Mouse (Mus musculus) heart, adult 11 months (tissue): ENCODE data around the gene Ctdnep1.

Experiments
- DNase-seq: peaks from one replicate; pipeline ENCODE4 v3.0.0; 2022

The Ctdnep1 gene

GRCm38 (mm10) chr11:70013408-70013807, 32.5 kb downstream of the Ctdnep1 start:
- peak; percentile 94 for DNase-seq

- peak; percentile 90 for DNase-seq
These were observed 33.1 kb downstream of the Ctdnep1 start for GRCm38 (mm10) chr11:70014051-70014450.

DNA sequence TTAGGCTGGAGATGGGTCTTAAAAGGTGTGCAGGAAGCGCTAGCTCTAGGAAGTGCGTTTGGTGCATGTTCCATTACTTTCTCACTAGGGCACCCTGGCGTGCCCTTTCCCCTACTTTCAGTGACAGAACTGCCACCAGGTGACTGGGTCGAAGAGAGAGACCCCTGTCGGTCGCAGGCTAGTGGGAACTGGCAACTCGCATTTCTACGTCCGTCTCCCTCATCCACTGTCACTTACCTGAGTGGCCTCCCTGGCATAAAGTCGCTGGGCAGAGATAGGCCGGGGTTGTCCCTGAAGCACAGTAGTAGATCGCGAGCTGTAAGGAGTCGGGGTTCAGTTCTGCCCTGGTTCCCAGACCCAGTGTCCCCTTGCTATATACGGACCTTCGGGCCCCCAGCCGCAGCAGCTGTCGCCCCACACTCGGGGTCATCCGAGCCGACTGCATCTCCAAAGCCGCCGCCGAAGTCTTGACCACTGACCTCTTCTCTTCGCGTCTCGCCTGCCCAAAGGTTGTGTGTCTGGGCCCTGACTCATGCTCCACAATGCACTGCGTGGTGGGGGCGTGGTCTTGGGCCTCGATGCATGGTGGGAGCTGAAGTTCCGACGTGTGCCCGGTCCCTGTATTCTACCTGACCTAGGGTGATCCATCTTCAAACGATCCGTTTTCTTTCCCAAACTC, 34.1 kb downstream of the Ctdnep1 start, which contains the start of gene Acadvl:
Gene Acadvl, minus strand, starts transcription at position 532 of the 679 bp plus-strand sequence.
- DNase-seq, result peak; percentile 99

DNA sequence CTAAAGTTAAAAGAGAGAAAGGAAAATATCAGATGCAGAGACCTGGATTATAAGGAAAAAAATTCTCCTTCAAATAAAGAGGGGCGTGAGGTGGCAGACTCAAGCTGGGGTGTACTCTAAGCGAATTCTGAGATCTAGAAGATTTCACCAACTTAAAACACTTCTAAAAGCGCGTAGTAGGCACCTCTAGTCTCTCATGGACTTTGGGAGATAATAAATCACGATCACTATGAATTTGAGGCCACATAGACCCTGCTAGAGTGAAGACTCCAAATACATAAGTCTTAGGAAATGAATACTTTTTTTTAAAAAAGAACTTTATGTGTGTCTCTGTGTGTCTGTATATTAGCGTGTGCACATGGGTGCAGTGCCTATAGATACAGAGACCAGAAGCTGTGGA, 34.7 kb downstream of the Ctdnep1 start:
- no peak for DNase-seq

DNA sequence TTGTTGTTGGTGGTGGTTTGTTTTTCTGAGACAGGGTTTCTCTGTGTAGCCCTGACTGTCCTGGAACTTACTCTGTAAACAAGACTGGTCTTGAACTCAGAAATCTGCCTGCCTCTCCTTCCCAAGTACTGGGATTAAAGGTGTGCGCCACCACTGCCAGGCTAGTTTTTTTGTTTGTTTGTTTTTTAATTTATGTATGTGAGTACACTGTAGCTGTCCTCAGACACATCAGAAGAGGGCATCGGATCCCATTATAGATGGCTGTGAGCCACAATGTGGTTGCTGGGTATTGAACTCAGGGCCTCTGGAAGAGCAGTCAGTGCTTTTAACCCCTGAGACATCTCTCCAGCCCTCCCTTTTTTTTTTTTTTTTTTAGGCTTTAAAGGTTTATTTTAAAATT, 35.2 kb downstream of the Ctdnep1 start:
- peak; percentile 83 for DNase-seq

DNA sequence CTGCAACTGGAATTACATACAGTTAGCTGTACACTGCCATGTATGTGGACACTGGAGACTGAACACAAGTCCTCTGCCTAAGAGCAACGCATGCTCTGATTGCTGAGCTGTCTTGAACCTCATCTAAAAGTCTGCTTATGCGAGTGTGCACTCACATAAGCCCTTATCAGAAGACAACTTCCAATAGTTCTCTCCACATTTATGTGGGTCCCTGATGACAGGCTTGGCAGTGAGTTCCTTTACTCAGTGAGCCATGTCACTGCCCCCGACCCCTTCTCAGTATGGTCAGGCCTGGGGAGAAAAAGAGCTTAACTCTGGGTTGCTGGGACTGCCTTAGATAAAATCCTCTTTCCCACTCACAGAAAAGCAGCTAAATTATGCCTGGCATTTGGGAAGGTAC, 35.7 kb downstream of the Ctdnep1 start, which contains the start of gene Dlg4:
Gene Dlg4, plus strand, starts transcription at position 274 of the 400 bp plus-strand sequence.
- peak; percentile 79 for DNase-seq

- peak; percentile 92 for DNase-seq
These were observed 36.3 kb downstream of the Ctdnep1 start for GRCm38 (mm10) chr11:70017199-70017767.

DNA sequence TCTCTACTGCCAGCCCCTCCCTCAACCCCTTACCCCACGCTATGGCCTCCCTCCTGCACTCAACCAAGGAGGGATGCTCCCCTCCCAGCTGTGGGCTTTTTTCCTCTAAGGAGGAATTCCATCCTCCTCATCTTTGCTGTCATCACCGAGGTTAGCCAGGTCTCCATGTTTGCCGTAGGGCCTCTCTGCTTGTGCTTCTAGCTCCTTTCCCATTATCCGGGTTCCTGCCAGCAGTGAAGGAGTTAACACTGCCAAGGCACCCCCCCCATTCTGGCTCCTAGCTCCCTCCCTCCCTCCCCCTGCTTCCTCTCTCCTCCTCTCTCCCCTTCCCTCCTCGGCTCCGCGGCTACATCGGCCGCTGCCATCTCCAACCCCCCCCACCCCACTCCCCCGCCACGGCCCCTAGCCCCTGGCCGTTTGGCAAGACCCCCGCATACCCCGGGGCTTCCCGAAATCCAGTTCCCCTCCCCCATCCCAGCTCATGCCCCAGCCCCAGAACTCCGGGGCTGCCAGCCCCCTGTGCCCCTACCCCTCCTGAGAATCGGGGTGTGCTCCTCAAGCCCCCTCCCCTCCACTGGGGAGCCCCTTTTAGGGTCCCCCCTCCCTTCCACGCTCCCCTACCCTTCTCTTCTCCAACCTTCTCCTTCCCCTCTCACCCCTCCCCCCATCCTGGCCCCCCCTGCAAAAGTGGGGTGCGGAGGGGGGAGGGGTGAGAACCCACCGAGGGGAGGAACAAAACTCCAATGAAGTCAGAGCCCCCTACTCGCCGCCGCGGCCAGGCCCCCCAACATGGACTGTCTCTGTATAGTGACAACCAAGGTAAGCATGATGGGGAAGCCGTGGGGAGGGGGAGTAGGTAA, 37.4 kb downstream of the Ctdnep1 start:
- DNase-seq, result peak; percentile 96

DNA sequence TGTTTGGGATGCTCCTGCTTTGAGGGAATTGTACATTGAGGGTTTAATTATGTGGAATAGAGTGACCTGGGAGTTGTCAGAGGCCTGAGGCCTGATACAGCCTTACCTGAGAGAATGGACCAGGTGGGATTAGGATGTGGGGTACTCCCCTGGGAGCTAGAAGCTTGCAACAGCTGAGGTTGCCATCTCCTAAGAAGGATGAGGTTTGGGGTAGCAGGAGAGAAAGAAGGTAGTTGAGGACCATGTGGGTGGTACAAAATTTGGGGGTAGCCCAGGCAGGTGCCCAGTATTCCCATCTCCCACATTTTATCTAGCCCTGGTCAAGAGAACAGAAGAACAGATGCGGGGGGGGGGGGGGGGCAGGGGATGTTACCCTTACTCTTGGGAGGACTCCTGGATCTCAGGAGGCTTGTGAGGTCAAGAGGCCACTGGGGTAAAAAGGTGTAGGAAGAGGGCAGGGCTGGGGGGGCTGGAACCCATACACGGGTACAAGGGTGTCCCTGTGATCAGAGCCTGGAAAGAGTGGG, 38.6 kb downstream of the Ctdnep1 start:
- peak; percentile 95 for DNase-seq

DNA sequence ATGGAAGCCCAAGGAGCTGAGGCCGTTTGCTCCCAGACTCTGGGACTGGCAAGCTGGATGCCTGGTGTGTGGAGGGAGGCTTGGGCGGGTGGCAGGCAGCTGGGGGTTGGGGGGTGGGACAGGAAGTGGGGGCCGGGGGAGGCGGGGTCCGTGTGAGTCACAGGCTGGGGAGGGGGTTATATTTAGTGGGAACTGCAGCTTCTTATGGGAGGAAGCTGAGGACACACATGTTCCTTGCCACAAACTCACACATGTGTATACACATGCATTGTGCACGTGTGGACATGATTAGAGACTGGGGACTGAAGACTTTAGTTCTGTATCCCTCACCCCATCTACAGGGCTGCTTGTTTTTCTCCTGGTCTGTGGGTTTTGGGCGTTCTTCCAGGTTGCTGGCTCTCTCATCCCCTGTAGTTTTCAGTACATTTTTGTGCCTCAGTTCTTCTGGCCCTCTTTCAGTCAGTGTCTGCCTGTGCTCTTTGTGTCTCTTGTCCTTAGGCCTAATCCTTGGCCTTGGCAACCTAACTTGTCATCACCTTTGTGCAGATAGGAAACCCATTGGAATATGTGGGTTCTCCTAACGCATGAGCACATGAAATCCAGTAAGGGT, 39.2 kb downstream of the Ctdnep1 start:
- DNase-seq, result peak; percentile 94

GRCm38 (mm10) chr11:70020731-70021263, 39.8 kb downstream of the Ctdnep1 start:
- peak; percentile 98 for DNase-seq

DNA sequence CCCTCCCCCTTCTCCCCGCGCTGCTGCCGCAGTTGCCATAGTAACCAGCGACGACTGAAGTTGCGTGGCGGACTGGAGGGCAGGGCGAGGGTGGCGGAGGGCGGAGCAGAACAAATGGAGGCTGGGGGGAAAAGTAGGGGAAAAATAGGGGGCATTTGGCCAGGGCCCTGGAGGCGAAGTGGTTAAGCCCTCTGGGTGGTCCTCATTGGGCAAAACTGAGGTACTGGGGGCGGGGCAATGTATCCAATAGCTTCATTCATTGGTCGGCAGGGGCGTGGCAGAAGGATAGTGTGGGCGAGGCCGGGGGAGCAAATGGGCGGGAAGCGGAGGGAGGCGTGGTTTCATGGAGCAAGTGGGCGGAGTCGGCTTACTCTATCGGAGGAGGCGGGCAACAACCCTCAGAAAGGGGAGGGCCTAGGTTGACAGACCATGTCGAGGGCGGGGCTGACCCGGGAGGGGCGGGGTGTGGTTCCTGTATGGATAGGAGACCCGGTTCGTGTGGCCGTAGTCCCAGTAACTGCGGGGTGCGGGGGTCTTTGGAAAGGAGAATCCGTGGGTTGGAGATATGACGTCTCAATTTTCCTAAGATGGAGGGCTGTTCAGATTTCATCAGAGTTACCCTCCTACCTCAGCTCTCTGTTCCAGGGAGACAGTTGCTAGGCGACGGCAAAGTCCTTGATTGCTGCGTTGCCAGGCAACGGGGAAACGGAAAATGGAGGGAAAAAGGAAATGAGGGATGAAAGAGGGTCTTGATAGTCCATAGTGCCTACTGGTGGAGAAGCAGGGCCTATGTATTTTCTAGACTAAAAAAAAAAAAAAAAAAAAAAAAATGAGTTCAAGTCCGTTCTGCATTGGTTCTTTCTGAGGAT, 40.5 kb downstream of the Ctdnep1 start:
- peak; percentile 99 for DNase-seq

DNA sequence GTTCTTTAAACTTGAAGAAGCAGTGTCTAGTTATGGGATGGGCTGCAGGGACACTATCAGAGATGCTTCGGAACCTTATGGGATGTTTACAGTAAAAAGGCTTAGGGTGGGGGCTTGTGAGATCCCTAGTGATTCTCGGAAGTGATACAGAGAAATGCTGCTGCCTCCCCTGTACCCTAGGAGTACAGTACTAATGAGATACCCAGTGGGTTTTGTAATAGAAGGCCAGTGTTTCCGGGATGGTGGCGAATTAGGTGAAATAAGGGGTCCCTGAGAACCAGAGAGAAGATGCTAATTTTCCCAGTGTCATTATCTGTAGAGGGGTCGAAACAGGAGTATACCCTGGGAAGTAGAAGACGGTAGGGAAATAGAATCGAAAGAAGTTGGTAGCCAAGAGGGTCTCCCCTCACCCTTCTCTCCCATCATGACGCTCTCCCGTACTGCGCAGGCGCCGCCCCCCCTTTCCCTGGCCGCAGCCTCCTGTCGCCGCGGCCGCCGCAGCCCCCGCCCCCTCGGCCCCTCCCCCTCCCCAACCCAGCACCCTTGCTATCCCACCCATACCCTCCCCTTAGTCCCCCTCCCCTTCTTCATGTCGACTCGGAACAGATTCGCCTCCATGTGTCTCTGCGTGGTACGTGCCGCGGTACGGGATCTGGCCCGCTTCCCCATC, 42.7 kb downstream of the Ctdnep1 start:
- DNase-seq, result peak; percentile 86

DNA sequence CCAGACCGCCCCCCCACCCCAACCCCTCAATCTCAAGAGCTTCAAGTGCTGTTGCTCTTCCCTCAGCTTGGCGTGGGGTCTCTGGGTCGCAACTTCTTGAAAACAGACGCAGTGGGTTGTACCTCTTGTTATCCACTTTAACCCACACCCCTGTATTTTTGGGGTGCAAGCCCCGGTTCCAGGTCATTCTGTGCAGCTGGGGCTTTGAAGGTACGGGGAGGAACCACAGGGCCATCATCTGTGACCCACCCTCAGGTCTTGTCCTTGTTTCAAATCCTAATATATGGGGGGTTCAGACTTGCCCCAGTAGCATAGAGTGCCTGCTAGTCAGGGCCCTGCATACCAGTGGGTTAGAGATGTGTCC, 43.2 kb downstream of the Ctdnep1 start:
- DNase-seq, result peak; percentile 91

DNA sequence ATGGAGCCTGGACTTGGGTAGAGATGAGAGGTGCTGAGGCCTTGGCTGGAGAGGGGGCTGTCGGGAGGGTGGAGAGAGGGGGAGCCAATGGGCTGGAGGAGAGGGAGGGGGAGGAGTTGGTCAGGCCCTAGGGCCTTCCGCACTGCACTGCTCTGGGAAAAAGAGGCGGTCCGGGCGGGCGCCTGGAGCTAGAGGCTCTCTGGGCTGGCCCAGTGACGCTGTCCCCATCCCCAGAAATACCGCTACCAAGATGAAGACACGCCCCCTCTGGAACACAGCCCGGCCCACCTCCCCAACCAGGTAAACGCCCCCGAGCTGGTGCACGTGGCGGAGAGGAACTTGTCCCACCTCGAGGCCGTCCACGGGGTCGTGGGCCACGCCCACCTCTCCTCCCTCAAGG, 45.7 kb downstream of the Ctdnep1 start:
- peak; percentile 98 for DNase-seq

DNA sequence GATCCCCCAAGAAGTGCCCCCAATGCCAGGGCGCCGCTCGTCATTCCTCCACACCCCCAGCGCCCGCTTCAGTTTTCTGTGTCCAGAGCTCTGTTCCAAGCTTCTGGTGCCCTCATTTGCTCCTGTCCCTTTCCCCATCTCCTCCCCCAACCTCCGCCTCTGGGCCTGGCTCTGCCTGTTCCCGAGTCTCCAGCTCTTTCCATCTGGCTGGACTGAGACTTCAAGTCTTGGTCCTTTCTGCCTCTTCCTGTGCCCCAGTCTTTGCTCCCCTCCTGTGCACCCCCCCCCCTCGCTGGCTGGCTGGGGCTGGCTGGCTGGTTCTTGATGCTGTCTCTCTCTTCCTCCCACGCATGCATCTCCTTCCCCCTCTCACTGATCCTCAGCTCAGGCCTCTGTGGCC, 46.4 kb downstream of the Ctdnep1 start:
- DNase-seq, result peak; percentile 96

GRCm38 (mm10) chr11:70028401-70029129, 47.6 kb downstream of the Ctdnep1 start:
- peak; percentile 95 for DNase-seq

DNA sequence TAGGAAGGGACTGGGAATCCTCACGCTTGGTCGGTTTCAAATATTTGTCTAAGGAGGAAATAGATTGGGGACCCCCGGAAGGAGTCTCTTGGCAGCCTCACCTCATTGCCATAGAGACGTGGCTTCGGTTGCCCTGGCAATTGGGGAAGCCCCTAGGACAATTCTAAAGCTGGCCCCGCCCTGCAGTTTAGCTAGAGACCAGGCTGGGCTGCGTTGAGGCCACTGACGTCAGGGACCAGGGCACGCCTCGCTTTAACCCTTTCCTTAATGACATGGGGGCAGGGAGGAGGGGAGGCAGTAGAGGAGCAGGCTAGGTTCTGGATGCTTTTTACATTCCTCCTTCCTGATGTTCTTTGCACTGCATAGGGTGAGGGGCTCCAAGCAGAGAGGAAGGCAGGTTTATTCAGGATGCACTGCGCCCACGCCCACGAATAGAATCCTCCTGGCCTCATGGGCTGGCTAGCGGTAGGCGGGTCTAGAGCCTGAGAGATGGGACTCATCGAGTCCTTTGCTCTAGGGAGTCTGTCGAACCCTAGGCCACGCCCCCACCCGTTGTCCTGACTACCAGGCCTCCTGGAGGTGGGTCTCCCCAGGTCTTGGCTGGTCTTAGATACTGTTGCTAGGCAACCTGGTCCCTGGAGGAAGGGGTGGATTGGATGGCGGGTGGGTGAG, 48.3 kb downstream of the Ctdnep1 start:
- DNase-seq, result peak; percentile 99

DNA sequence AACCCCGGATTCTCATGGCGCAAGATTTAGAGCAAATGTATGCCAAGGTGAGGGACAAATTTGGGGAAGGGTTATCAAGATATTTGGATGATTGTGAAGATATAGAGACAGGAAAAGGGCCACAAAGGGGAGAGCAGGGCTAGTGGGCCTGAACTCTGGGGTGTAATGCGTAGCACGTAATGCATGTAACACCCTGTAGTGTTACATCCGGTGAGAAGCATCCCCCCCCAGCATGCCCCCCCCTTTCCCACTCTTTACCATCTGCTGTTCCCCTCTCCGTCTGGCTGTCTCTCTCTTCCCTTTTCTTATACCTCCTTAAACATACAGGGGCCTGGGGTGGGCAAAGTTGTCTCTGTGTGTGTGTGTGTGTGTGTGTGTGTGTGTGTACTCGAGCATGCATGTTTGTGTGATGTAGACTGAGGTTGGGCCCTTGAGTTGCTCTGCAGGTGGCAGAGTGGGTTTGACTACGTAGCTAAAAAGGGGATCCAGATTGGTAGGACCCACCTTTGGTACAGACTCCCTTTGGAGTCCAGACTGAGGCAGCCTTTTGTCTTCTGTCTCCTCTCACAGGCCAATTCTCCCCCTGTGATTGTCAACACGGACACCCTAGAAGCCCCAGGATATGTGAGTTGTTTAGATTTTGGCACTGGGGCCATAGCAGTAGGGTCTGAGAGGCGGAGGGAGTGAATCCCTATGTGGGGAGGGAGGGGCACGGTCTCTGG, 49.0 kb downstream of the Ctdnep1 start:
- DNase-seq, result peak; percentile 91
